Mouse (Mus musculus): ENCODE results near the gene Vil1. TPM values are rescaled to one million over a fixed set of nuclear protein-coding genes. Genes with fewer than 3 reads are reported as not detected.
"Not testable (repeated sequence)": the region's sequence is repeated elsewhere in the genome, so short reads cannot be mapped to it uniquely, and the experiment has no call there.

The Vil1 gene
- polyA plus RNA-seq, 1 experiment from 2014 or later = 0.88 TPM

DNA sequence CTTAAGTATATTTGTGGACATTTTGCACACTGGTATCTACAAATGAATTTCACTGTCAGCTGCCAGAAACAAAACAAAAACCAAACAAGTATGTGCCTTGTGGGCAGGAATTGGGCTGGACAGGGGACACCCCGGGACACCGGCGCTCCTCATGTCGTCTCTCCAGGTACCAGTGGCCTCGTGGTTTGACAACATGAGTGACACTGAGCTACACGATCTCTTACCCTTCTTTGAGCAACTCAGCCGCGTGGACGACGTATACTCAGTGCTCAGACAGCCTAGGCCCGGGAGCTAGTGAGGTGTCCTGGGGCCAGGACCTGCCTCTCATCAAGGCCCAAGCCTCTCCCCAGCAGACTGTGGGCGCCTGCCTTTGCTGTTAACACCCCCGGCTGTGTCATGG lies 13.9 kb upstream of the Vil1 start:
- DNase-seq (ENCODE audit: low spot score) (no peak), ATAC-seq (replicated peaks; ENCODE audit: low FRiP score) (no peak)
- Histone ChIP-seq H3K9me3 (ENCODE audit: control insufficient read depth, low read length) (no peaks in the 10 kb centered on the region), H3K4me2 (no peak overlapping the region), H3K27ac (ENCODE audit: low read depth, low read length) (peak overlapping the region; percentile 38; the same call in 1 of the 2 replicates), H3K36me3 (ENCODE audit: control insufficient read depth, insufficient read depth, low read length) (peaks cover 14% of the 10 kb centered on the region; the same call in 1 of the 2 replicates), H3K9ac (ENCODE audit: low read depth, low read length) (0 out of 2 replicates have a peak overlapping the region, but pooled peaks have one; percentile 9), H3K4me3 (ENCODE audit: low read depth, low read length) (no peak overlapping the region), H3K4me1 (replicated peaks; ENCODE audit: control insufficient read depth, insufficient read depth, low read length) (peaks cover 27% of the 10 kb centered on the region), H3K27me3 (replicated peaks; ENCODE audit: control insufficient read depth, insufficient read depth, low read length) (no peaks in the 10 kb centered on the region)
- WGBS = 88% methylated on average over 12 of the region's 13 CpGs

DNA sequence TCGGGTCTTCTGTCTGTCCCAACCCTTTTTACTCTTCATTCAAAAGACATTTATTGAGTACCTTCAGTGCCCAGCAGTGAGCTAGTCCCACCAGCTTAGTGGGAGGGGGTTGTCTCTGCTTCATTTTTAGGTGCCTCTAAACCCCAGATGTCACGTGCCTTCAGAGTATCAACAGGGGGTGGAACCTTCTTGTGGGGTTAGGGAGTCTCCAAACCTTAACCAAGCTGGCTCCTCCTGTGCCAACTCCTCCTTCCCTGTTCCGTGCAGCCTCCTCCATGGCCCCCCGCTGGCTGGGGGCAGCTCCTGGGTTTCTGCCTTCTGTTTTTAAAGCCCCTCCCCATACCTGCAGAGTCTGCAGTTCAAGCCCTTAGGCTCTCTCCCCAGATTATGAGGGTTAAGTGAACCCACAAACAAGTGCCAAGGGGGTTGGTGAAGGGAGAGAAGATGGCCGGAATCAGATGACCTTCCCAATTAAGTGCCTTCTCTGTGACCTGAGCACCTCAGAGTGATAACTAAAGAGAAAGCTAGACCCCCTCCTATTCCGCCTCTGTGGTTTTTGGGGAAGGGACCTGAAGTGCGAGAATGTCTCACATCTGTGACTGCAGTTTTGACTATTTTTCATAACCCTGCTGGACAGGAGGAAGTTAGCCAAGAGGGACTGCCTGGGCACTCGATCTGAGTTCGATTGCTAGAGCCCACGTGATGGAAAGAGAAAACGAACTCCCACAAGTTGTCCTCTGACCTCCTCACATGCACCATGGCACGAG lies 12.5 kb upstream of the Vil1 start:
- peaks cover 14% of the 10 kb centered on the region; the same call in 1 of the 2 replicates for H3K36me3 ChIP-seq (ENCODE audit: control insufficient read depth, insufficient read depth, low read length)
- 6% methylated on average over 11 of the region's 12 CpGs for WGBS
- peaks cover 24% of the 10 kb centered on the region for H3K4me1 ChIP-seq (replicated peaks; ENCODE audit: control insufficient read depth, insufficient read depth, low read length)
- not testable (repeated sequence) for H3K27me3 ChIP-seq (replicated peaks; ENCODE audit: control insufficient read depth, insufficient read depth, low read length); H3K9me3 ChIP-seq (ENCODE audit: control insufficient read depth, low read length); ATAC-seq (replicated peaks; ENCODE audit: low FRiP score); DNase-seq (ENCODE audit: low spot score)
- H3K4me3 ChIP-seq (ENCODE audit: low read depth, low read length) = peak overlapping the region; percentile 53
- H3K27ac ChIP-seq (ENCODE audit: low read depth, low read length) = peak overlapping the region; percentile 92
- peak overlapping the region; percentile 86 for H3K4me2 ChIP-seq
- peak overlapping the region; percentile 51 for H3K9ac ChIP-seq (ENCODE audit: low read depth, low read length)

DNA sequence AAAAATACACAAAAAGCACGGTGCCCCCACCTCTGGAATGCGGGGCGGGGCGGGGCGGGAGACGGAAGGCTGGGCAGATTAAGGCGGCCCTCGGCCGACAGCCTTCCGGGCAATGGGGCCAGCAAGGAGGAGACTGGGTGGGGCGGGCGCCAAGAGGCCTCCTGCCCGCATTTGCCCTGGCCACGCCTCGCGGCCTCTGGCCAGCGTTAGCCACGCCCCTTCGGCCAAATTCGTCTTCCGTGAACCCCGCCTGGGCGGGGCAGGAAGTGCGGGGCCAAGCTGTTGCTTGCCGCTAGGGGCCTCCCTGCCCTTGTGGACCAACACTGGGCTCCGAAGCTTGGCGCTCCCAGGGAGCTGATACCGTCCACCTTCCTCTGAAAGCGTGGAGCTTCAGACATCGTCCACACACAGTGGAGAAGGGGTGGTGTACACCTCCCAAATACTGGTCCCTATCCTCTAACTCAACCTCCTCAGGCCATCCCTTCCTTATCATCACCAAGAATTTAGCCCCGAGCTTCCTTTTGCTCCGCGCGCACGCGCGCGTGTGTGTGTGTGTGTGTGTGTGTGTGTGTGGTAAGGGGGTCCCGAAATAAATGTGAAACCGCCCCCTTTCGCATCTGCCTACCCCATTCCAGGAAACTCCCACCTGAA lies 11.8 kb upstream of the Vil1 start:
- Histone ChIP-seq H3K9me3 (ENCODE audit: control insufficient read depth, low read length) (no peaks in the 10 kb centered on the region), H3K27me3 (replicated peaks; ENCODE audit: control insufficient read depth, insufficient read depth, low read length) (no peaks in the 10 kb centered on the region), H3K4me2 (peak overlapping the region; percentile 86), H3K9ac (ENCODE audit: low read depth, low read length) (peak overlapping the region; percentile 61), H3K4me1 (replicated peaks; ENCODE audit: control insufficient read depth, insufficient read depth, low read length) (peaks cover 26% of the 10 kb centered on the region), H3K36me3 (ENCODE audit: control insufficient read depth, insufficient read depth, low read length) (peaks cover 14% of the 10 kb centered on the region; the same call in 1 of the 2 replicates), H3K27ac (ENCODE audit: low read depth, low read length) (peak overlapping the region; percentile 92), H3K4me3 (ENCODE audit: low read depth, low read length) (peak overlapping the region; percentile 53)
- ATAC-seq (replicated peaks; ENCODE audit: low FRiP score) (peak; percentile 89), DNase-seq (ENCODE audit: low spot score) (peak; percentile 98)
- WGBS = under 1% methylated on average over 41 of the region's 41 CpGs

DNA sequence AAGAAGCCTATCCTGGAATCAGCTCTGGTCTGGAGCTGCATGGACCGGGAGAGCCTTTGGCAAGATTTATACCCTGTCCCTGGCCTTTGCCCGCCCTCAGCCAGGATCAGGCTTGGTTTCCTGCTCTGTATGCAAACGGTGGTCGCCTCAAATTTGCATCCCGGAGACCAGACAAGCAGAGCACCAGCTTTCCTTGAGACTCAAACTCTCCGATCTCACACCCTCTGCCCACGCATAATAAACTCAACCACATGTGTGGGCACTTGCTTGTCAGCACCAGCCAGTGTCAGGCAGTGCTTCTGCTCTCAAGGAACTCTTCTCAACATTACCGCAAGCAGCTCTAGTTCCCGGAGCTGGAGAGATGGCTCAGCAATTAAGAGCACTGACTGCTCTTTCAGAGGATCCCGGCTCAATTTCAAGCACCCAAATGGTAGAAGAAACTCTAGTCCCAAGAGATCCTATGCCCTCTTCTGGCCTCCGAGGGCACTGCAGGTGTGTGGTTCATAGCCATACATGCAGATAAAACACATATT lies 11.2 kb upstream of the Vil1 start:
- Histone ChIP-seq H3K4me1 (replicated peaks; ENCODE audit: control insufficient read depth, insufficient read depth, low read length) (peaks cover 20% of the 10 kb centered on the region), H3K36me3 (ENCODE audit: control insufficient read depth, insufficient read depth, low read length) (peaks cover 14% of the 10 kb centered on the region; the same call in 1 of the 2 replicates), H3K9me3 (ENCODE audit: control insufficient read depth, low read length) (no peaks in the 10 kb centered on the region), H3K4me2 (peak overlapping the region; percentile 86), H3K27ac (ENCODE audit: low read depth, low read length) (peak overlapping the region; percentile 92), H3K4me3 (ENCODE audit: low read depth, low read length) (peak overlapping the region; percentile 53), H3K27me3 (replicated peaks; ENCODE audit: control insufficient read depth, insufficient read depth, low read length) (no peaks in the 10 kb centered on the region), H3K9ac (ENCODE audit: low read depth, low read length) (peak overlapping the region; percentile 61)
- peak; percentile 70 for DNase-seq (ENCODE audit: low spot score)
- 5% methylated on average over 11 of the region's 11 CpGs for WGBS
- peak; percentile 37 for ATAC-seq (replicated peaks; ENCODE audit: low FRiP score)

DNA sequence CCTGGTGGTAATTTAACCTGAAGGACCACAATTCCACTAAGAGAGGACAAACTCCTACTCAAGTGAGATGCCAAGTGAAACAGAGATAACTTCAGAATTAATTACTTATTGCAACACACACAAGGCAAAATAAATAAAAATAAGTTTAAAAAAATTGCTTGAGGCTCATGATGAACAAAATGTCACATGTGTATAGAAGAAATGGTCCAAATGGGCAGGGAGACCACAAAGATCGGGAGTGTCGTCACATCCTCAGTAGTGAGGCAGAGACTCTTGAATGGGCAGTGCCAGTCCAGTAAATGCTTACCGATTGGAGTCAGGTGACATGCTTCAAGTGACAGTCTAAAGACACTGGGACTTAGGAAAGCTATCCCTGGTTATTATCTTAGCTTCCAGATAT lies 8.6 kb upstream of the Vil1 start:
- no peaks in the 10 kb centered on the region for H3K27me3 ChIP-seq (replicated peaks; ENCODE audit: control insufficient read depth, insufficient read depth, low read length)
- ATAC-seq (replicated peaks; ENCODE audit: low FRiP score) = no peak
- no peak overlapping the region for H3K4me3 ChIP-seq (ENCODE audit: low read depth, low read length)
- H3K9me3 ChIP-seq (ENCODE audit: control insufficient read depth, low read length) = no peaks in the 10 kb centered on the region
- no peaks in the 10 kb centered on the region for H3K36me3 ChIP-seq (ENCODE audit: control insufficient read depth, insufficient read depth, low read length)
- H3K9ac ChIP-seq (ENCODE audit: low read depth, low read length) = no peak overlapping the region
- no peak for DNase-seq (ENCODE audit: low spot score)
- WGBS = 77% methylated on average over 3 of the region's 3 CpGs
- H3K27ac ChIP-seq (ENCODE audit: low read depth, low read length) = no peak overlapping the region
- peaks cover 11% of the 10 kb centered on the region for H3K4me1 ChIP-seq (replicated peaks; ENCODE audit: control insufficient read depth, insufficient read depth, low read length)
- peak overlapping the region; percentile 61 for H3K4me2 ChIP-seq

DNA sequence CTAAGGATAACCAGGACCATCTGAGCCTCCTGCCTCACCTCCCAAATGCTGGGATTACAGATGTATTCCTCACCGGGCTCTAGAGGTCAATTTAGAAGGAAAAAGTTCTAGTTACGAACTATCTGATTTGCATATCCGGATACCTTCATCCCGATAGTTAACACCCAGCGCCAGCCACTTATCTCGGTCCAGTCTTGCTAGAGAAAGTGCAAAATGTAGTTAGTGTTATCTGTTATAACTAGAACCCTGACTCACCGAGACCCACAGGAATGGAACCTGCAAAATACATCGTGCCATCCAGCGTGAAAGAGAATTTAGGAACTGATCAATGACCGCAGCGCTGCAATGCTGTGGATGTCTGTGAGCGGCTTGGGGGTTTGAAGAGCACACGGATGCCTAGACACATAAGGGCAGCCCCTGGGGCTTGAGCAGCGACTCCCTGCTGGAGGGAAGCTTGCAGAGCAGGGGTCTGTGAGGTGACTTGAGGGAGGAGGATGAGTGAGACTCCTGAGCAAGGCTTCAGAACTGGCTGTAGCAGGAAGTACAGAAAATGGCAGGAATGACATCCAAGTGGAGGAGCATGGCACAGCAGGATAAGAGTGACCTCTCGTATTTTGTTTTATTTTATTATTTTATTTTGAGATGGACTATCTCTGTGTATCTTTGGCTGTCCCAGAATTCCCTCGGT lies 8.0 kb upstream of the Vil1 start:
- DNase-seq (ENCODE audit: low spot score) = no peak
- H3K27ac ChIP-seq (ENCODE audit: low read depth, low read length) = 0 out of 2 replicates have a peak overlapping the region, but pooled peaks have one; percentile 54
- H3K9ac ChIP-seq (ENCODE audit: low read depth, low read length) = peak overlapping the region; percentile 60

DNA sequence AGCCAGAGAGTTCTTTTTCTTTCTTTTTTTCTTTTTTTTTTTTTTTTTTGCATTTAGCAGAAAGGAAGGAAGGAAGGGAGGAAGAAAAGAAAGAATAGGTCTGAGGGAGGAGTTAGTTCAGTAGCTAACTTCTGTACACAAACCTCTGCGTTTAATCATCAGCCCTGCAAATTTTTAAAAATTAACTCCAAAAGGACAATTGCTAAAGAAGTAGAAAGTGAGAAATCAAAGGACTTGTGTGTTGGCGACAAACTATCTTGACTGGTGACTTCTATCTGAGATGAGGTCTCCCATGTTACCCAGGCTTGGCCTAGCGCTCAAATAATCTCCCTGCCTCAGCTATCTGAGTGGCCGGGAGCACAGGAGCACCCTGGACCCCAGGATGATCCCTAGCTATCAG lies 5.0 kb upstream of the Vil1 start:
- WGBS = 84% methylated on average over 4 of the region's 4 CpGs
- no peaks in the 10 kb centered on the region for H3K27me3 ChIP-seq (replicated peaks; ENCODE audit: control insufficient read depth, insufficient read depth, low read length)
- DNase-seq (ENCODE audit: low spot score) (no peak), ATAC-seq (replicated peaks; ENCODE audit: low FRiP score) (no peak)
- H3K4me2 ChIP-seq = no peak overlapping the region
- no peaks in the 10 kb centered on the region for H3K36me3 ChIP-seq (ENCODE audit: control insufficient read depth, insufficient read depth, low read length)
- H3K9ac ChIP-seq (ENCODE audit: low read depth, low read length) = no peak overlapping the region
- no peak overlapping the region for H3K4me3 ChIP-seq (ENCODE audit: low read depth, low read length)
- H3K27ac ChIP-seq (ENCODE audit: low read depth, low read length) = no peak overlapping the region
- no peaks in the 10 kb centered on the region for H3K9me3 ChIP-seq (ENCODE audit: control insufficient read depth, low read length)
- H3K4me1 ChIP-seq (replicated peaks; ENCODE audit: control insufficient read depth, insufficient read depth, low read length) = peaks cover 10% of the 10 kb centered on the region

More for the DNA sequence above, 8.0 kb upstream of the Vil1 start:
- Histone ChIP-seq H3K4me2 (peak overlapping the region; percentile 61), H3K4me3 (ENCODE audit: low read depth, low read length) (no peak overlapping the region), H3K27me3 (replicated peaks; ENCODE audit: control insufficient read depth, insufficient read depth, low read length) (no peaks in the 10 kb centered on the region), H3K36me3 (ENCODE audit: control insufficient read depth, insufficient read depth, low read length) (no peaks in the 10 kb centered on the region), H3K4me1 (replicated peaks; ENCODE audit: control insufficient read depth, insufficient read depth, low read length) (peaks cover 11% of the 10 kb centered on the region), H3K9me3 (ENCODE audit: control insufficient read depth, low read length) (no peaks in the 10 kb centered on the region)
- no peak for ATAC-seq (replicated peaks; ENCODE audit: low FRiP score)
- 43% methylated on average over 16 of the region's 16 CpGs for WGBS

DNA sequence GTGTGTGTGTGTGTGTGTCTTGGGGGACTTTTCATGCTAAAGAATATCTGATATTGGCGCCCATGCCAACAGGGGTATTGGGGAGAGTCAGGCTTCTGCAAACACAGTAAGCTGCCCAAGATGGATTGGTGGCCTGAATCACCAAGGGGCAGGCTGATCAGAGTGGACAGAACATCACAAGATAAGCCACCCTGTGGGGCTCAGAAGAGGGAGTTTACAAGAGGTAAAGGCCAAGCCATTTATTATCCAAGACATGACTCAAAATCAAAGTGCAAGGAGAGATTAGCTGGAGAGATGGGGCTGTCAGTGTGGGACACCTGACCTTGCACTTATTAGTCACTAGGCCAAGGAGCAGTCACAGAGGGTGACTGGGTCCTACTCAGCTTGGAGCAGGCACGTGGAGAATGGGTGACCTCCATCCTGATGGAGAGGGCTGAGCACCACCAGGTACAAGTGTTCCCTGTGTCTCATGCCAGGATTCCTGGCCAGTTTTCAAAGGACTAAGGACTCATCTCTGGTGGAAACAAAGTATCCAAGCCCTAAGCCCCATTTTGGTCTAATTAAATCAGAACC lies 2.7 kb downstream of the Vil1 start:
- Histone ChIP-seq H3K9ac (ENCODE audit: low read depth, low read length) (no peak overlapping the region), H3K27ac (ENCODE audit: low read depth, low read length) (no peak overlapping the region), H3K36me3 (ENCODE audit: control insufficient read depth, insufficient read depth, low read length) (no peaks in the 10 kb centered on the region), H3K9me3 (ENCODE audit: control insufficient read depth, low read length) (no peaks in the 10 kb centered on the region), H3K4me3 (ENCODE audit: low read depth, low read length) (no peak overlapping the region), H3K4me1 (replicated peaks; ENCODE audit: control insufficient read depth, insufficient read depth, low read length) (peaks cover 5% of the 10 kb centered on the region), H3K4me2 (no peak overlapping the region), H3K27me3 (replicated peaks; ENCODE audit: control insufficient read depth, insufficient read depth, low read length) (no peaks in the 10 kb centered on the region)
- no peak for ATAC-seq (replicated peaks; ENCODE audit: low FRiP score)
- no peak for DNase-seq (ENCODE audit: low spot score)
- WGBS = 52% methylated on average over 2 of the region's 2 CpGs

All from liver, embryonic 11.5 days (tissue).